Mouse (Mus musculus) adrenal gland, adult 8-10 months (tissue): Measurements from ENCODE around the gene Rbm20. TPM values are rescaled to one million over a fixed set of nuclear protein-coding genes. Genes with fewer than 3 reads are reported as not detected.

ENCODE experiments used
- DNase-seq: peaks from one replicate; pipeline ENCODE4 v3.0.0; 2022
- total RNA-seq, 4 experiments: library from RNA; stranded (reverse); gene quantifications; 2 replicates each; pipeline ENCODE4 v1.2.4; 2022

The Rbm20 gene
- total RNA-seq, 4 experiments from 2014 or later, result 1.4 to 1.9 (median 1.7) TPM

DNA sequence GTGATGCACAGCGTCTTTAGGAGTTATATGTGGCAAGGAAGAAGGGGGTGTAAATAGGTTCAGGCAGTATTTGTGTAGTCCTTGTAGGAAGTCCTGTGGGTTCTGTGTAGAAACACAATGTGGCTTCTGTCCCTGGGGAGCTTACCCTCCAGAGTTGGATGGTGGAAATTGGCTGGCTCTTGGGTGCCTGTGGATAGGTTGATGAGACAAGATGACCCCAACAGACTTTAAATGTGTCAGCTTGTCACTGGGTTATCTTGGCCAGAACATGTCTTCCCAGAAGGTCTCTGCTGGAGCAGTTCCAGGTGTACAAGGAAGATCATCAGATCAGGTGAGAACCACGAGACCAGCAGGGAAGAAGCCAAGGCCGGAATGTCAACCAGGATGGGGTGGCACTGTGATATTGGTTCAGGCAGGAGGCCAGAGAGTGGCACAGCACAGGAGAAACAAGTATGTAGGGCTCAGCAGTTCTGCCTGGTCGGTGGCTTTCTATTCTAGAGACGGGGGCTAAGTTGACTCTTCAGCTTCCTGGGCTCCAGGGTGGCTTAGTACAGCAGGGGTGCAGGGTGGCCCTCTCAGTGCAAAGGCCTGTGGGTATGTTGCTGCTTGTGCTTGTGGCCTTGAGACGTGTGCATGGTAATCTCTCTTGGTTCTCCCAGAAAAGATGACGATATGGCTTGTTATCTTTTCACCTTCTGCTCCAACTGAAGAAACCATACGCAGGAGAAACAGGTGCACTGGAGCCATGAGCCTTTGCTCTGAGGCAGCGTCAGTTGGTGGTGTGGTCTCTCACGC, 209.7 kb downstream of the Rbm20 start:
- DNase-seq, result no peak

- DNase-seq, result no peak
These were observed 210.7 kb downstream of the Rbm20 start for GRCm38 (mm10) chr19:53887822-53888221.

- DNase-seq, result no peak
These were observed 211.2 kb downstream of the Rbm20 start for GRCm38 (mm10) chr19:53888331-53888730.

DNA sequence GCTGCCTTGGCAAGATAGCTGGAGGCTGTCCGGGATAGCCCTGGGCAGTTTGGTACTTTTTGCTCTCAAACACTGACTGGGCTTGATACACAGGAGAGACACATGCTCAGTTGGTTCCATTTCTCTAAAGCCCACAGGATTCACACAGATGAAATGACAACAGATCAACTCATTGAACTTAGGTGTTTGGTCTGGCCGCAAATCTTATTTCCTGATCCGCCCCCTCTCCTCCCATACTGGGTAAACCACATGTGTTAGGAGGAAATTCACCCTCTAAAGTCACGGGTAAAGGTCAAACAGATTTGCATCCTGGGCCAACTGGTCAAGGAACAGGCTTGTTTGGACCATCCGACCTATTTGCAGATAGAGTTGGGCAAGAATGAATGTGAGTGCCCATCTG, 212.4 kb downstream of the Rbm20 start:
- no peak for DNase-seq

DNA sequence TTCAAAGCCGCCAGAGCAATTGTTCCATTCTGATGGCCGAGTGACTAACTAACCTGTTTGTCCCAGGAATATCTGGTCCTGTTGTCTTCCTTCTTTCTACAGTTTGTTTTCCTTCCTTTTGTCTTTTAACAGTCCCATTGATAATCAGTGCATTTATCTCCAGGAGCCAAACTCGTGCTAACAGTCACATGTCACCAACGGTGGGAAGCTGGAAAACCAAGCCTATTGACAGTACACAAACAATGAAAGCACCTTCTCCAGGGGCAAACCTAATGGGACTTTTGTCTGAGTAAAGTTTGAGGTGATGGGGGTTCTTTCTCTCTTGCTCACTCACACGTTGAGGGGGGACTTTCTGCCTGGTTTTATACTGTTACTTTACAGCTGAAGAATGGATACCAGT, 213.2 kb downstream of the Rbm20 start:
- DNase-seq, result no peak

DNA sequence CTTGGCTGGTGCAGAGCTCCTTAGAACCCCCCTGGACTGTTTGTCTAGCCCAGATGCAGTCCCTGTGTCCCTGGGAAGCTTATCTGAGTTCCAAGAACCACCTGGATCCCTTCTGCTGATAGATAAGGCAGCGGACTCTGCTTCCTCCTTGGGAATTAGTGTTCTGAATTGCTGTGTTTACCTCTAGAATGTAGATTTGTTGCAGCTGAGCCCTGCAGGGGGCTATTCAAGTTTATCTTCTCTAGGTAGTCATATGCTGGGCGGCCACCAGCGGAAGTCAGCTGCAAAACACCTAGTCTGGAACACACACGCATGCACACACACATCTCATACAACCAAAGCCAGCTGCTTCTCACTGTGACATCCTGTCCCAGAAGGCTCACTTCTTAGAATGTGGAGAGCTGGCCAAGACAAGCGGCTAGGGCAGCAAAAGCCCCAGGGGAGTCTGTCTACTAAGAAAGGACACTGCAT, 213.7 kb downstream of the Rbm20 start:
- no peak for DNase-seq

DNA sequence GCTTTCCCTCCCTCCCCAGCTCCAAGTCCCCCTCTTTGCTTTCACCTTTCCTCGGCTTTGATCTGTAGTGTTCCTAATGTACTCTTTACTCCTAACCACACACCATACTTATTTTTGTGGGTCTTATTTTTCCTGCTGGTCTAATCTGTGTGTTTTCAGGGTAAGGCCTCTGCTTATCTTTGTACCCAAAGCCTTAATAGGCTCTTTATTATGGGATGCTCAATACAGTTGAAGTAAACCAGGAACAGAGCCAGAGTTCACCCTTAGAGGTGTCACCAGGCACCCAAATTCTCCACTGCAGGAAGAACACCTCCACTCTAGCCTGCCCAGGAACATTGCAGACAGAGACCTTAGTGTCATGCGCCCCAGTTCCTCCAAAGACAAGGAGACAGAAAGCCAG, 214.5 kb downstream of the Rbm20 start:
- DNase-seq, result no peak

DNA sequence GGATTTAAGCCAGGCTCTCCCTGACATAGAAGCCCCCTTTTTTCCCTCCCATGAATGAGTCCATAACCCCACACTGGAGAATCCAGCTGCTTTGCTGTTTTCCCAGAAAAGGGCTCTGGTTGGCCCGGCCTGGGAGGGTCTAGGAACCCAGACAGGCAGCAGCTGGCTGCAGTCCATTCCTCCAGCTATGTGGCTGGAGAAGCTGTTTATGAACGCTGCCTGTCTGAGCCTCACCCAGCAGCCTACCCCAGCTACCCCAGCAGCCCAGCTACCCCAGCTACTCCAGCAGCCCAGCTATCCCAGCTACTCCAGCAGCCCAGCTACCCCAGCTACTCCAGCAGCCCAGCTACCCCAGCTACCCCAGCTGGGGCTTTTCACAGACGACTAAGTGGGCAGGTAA, 215.0 kb downstream of the Rbm20 start, which contains the start of gene Pdcd4:
Gene Pdcd4 (plus strand): TSS at position 171 of the 400 bp plus-strand sequence.
- no peak for DNase-seq

DNA sequence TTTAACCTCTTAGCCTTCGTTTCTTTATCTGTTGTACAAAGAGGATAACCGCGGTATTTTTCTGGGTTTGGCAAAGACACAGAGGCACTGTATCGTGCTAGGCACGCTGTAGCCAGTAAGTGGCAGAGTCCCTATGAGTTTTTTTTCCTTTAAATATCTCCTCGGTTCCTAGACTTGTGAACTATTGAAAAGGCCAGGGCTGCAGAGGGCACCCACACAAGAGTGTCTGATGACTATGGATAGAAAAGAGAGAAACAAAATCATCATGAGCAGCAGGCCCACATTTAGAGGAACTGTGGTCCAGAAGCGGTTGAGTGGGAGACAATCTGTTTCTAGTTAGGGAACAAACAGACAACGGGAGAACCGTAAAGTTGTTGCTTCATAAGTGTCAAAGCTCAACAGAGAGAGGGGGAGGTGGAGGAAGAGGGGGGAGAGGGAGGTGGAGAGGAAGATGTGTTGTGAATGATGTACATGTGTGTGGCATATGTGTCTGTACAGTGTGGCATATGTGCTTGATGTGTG, 215.8 kb downstream of the Rbm20 start:
- no peak for DNase-seq

DNA sequence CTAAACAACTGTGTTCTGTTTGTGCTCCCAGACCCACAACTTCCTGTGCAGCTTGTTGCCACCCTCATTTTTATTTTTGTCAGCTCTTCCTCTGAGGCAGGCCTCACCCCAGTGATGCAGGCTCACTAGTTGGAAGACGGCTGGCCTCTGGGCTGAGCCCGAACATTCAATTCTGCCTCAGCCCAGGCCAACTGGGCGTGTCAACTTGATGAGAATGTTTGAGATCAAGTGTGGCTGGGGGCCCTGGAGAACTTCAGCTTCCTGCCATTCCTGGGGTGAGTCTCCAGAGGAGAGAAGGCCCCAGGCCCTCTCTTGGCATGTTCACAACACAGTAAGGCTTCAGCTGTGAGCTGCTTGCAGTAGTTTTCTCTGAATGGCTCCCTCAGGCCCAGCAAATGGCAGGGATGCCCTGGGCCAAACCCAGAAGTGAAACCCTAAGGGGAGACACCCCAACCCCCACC, 216.6 kb downstream of the Rbm20 start:
- no peak for DNase-seq

- no peak for DNase-seq
These were observed 217.5 kb downstream of the Rbm20 start for GRCm38 (mm10) chr19:53894538-53895121.

DNA sequence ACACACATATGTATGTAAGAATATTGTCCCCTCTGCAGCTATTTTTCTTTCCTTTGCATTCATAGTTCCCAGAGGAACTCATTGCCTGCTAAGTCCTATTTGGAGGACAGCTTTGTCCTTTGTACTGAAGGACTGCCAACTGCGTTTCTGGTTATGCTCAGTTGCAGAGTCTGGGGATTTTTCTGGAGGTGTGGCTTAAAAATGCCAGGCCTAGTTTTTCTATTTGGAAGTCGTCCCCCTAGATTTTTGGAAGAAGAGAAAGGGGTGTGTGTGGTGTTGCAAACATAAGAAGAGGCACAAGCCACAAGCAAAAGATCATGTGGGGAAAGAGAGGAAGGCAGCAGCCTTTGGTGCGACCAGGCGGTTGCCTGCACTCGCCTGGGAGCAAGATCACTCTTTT, 220.9 kb downstream of the Rbm20 start:
- no peak for DNase-seq

DNA sequence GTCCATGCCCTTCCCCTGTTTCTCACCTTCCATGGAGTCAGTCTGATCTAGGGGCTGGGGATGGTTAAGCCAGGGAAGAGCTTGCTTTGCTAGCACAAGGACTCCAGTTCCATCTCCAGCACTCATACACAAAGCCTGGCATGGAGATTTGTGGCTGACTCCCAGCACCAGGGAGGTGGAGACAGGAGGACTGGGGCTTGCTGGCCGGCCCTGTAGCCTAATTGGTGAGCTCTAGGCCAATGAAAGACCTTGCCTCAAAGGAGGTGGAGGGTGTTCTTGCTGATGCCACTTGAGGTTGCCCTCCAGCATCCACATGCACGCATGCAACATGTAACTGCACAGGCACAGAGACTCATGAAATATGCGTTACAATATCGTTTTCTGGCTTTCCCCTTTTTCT, 221.4 kb downstream of the Rbm20 start:
- DNase-seq, result no peak

DNA sequence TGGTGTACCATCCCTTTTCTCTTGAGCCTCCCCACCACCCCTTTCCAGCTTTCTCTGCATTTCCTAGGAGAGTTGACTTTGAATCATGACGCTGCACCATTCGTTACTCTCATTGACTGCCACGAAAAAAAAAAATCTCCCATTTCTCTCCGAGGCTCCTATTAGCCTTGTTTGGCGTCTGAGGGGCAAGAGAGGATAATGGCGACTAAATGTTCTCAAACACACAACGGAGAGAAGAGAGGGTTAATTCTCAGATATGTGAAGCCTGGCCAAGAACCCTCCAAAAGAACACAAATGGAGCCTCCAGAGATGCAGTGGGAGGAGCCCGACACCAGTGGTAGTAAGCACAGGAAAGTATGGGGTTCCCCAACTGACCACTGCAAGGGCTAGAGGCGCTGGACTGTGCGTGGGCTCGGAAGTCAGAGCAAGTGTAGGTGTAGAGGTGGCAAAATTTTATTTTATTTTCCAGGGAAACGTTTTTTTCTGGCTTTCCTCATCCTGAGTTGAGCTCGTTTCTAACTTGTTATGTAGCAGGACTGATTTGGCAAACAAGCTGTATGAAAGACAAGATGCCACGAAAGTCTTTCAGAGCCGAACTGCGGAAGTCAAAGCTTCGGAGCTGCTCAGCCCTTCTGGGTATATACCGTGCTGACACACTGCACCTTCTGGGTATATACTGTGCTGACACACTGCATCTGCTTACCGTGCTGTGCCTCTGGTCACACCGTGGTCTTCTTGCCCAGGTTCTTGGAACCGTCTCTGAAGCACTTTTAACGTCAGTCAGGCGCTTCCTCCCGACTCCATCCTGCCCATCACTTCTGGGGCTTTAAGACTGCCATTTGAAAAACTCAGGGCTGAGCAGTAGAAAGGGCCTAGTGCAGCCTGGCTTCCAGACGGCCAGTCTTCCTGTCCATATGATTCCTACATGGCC, 222.1 kb downstream of the Rbm20 start:
- DNase-seq, result no peak

DNA sequence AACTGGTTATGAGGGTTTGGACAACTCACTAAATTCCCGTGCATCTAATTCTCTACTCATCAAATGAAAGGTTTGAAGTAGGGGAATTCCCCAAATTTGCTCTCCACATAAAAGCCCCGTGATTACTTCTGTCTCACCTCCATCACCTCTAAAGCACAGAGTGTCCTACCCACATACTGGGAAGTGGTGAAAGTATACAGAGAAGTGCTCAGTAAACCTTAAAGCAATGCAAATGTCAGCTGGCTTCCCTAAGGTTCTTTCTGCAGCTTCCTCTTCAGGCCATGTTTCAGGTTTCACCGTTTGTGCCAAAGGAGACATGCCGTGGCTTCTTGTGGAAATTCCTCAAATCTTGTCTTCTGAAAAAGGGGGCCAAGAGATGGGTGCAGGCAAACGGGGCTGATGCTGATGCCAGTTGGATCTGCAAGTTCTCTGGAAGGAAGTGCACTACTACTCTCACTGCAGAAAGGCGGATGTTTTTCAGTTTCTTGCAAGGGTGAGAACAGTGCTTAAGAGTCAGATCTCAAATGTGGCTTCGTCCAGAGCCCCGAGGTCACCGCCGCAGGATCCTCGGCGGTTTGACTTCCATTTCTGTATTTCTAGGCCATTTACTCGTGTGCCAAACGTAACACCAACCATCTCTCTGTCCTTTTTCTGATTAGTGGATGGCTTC, 223.0 kb downstream of the Rbm20 start:
- no peak for DNase-seq

- DNase-seq, result no peak
These were observed 225.0 kb downstream of the Rbm20 start for GRCm38 (mm10) chr19:53901931-53902738.

GRCm38 (mm10) chr19:53902739-53903487, 225.8 kb downstream of the Rbm20 start:
- DNase-seq, result peak; percentile 95

DNA sequence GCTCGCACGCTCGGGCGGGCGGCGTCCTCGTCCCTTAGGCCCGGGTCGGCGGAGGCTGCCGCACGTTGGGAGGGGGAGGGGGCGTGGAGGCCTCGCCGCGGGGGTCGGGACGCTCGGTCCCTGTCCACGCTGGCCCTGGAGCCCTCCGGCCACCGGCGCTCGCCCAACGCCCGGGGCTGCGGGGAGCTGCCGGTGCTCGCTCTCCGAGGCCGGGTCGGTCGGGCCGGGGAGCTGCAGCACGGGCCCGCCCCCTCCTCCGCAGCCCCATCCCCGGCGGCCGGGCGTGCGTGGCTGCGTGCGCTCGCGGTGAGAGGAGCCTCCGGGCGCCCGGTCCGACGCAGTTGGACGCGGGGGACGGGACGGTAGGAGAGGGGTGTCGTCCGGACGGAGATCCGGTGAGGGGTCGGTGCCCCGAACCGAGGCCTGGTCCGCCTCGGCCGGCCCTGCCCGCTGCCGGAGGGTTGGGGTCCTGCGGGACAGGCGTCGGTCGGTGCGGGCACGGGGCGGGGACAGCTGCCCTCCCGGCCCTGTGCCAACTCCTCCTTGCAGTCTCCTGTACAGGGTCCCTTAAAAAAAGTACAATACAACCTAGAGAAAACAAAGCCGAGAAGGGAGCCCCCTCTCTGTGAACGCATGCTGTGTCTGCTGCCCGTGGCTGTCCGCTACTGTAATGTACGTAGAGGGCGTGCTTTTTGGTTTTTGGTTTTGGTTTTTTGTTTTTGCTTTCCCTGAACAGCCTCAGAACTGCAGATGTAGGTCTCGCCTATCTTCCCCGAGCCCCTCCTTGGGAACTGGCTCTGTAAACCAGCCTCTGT, 226.6 kb downstream of the Rbm20 start:
- DNase-seq, result peak; percentile 36

DNA sequence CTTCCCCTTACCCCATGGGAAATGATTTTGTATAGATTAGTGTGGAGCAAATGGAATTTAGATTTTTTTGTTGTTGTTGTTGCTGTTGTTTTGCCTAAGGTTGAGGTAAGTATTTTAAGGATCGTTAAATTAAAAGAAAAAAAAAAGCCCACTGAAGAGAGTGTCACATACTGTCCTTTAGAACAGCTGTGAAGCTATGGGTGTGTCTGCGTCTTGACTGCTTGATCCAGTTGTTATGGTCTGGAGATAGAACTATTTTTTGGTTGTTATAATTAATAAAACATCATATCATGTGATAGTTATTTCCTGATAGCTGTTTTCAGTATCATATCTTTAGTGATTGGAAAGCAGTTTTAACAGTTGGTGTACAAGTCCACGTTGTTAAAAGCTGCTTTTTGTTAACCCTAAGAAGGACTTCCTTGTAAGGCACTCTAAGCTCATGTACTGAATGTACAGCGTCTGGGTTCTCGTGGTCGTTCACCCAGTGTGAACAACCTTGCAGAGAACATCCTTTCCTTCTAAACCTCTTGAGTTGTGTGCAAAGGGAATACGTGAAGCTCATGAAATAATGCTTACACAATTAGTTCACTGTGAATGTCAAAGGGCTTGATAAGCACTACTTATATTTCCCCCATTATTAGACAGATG, 227.9 kb downstream of the Rbm20 start:
- DNase-seq, result no peak
